8 mouse cellular contexts compared by ENCODE assay signal in the genomic region with DNA sequence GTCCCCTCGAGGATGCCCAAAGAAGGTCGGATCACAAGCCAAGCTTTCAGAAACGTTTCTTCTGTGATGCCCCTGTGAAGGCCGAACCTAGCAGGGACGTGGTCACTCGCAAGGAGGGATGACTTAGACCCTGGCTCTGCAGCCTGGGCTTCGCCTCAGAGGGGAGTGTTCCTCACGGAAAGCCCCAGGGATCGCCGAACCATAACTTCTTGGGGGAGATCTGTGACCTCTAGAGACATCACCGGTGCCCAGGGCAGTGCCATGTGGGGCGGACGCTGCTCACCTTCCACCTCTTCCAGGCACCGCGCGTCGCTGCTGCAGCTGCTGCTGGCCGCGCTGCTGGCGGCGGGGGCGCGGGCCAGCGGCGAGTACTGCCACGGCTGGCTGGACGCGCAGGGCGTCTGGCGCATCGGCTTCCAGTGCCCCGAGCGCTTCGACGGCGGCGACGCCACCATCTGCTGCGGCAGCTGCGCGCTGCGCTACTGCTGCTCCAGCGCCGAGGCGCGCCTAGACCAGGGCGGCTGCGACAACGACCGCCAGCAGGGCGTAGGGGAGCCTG. TPM values are rescaled to one million over a fixed set of nuclear protein-coding genes. Genes with fewer than 3 reads are reported as not detected.
DNase-seq lines count a peak whose midpoint lies in the region; ATAC-seq and TF ChIP-seq lines count a peak whose summit lies in the region.

No protein-coding gene starts in this region.

- H3K4me1 ChIP-seq in lung, adult 2 months (ENCODE audit: control insufficient read depth, insufficient read depth, low read length) = no peaks in the 10 kb centered on the region; the same call in 1 of the 2 replicates
- H3K4me1 ChIP-seq in kidney, embryonic 16.5 days (ENCODE audit: insufficient read depth, low read length) = peaks cover 21% of the 10 kb centered on the region
- peaks cover 38% of the 10 kb centered on the region for H3K4me1 ChIP-seq in midbrain, embryonic 10.5 days

- TF ChIP-seq POLR2A in lung, adult 2 months (IDR thresholded peaks at IDR 0.05; ENCODE audit: borderline replicate concordance, extremely low read depth, low read depth, low read length) = no peak

- peak overlapping the region; percentile 71 for H3K9ac ChIP-seq in kidney, embryonic 16.5 days (replicated peaks; ENCODE audit: low read length)

- peaks cover 24% of the 10 kb centered on the region for H3K27me3 ChIP-seq in kidney, embryonic 16.5 days (ENCODE audit: insufficient read depth, low read length)
- H3K27me3 ChIP-seq in midbrain, embryonic 10.5 days (ENCODE audit: low read depth, poor library complexity, severe bottlenecking) = peaks cover 67% of the 10 kb centered on the region

- H3K9me3 ChIP-seq in kidney, embryonic 16.5 days (ENCODE audit: low read length) = no peaks in the 10 kb centered on the region
- H3K9me3 ChIP-seq in midbrain, embryonic 10.5 days (replicated peaks) = no peaks in the 10 kb centered on the region

- H3K4me3 ChIP-seq in lung, adult 2 months (replicated peaks; ENCODE audit: extremely low read depth, low read depth, low read length) = peak overlapping the region; percentile 41
- peak overlapping the region; percentile 58 for H3K4me3 ChIP-seq in kidney, embryonic 16.5 days (ENCODE audit: low read length)
- peak overlapping the region; percentile 71 for H3K4me3 ChIP-seq in midbrain, embryonic 10.5 days

- no peaks in the 10 kb centered on the region for H3K36me3 ChIP-seq in kidney, embryonic 16.5 days (ENCODE audit: insufficient read depth, low read length)
- peaks cover 7% of the 10 kb centered on the region; the same call in 1 of the 2 replicates for H3K36me3 ChIP-seq in midbrain, embryonic 10.5 days

- ATAC-seq in common myeloid progenitor, adult 5-6 weeks (replicated peaks; ENCODE audit: low read depth, poor library complexity, severe bottlenecking) = peak; percentile 58; the same call in 1 of the 2 replicates
- ATAC-seq in kidney, embryonic 16.5 days (ENCODE audit: low FRiP score, low TSS enrichment) = peak; percentile 72

- 2% methylated on average over 51 of the region's 51 CpGs for WGBS in lung, adult 2 months
- WGBS in kidney, embryonic 16.5 days = under 1% methylated on average over 51 of the region's 51 CpGs
- WGBS in midbrain, embryonic 10.5 days = under 1% methylated on average over 51 of the region's 51 CpGs

- TF ChIP-seq CTCF in lung, adult 2 months (IDR thresholded peaks at IDR 0.05; ENCODE audit: insufficient read depth, low read length) = no peak

- DNase-seq in lung, adult 2 months = peak; percentile 11
- no peak for DNase-seq in lung, adult 18-20 months
- DNase-seq in gastrocnemius, adult 18-20 months (ENCODE audit: low spot score) = peak; percentile 34
- peak; percentile 76 for DNase-seq in midbrain, embryonic 10.5 days (ENCODE audit: low spot score)
- DNase-seq in urinary bladder, postnatal 25 days (ENCODE audit: low spot score) = peak; percentile 26
- DNase-seq in thymus, adult 18-20 months = no peak

- H3K4me2 ChIP-seq in kidney, embryonic 16.5 days (replicated peaks; ENCODE audit: low read depth, low read length) = peak overlapping the region; percentile 74

- H3K27ac ChIP-seq in kidney, embryonic 16.5 days (ENCODE audit: low read length) = peak overlapping the region; percentile 73
- H3K27ac ChIP-seq in midbrain, embryonic 10.5 days (replicated peaks) = peak overlapping the region; percentile 86

RNA-seq across cellular contexts. Expression of gene Shisa2, which starts 0.8 kb away (rescaled TPM):
- 8.1 and 10.9 TPM in 2 replicates for polyA plus RNA-seq in lung, adult 2 months (2012; rRNA removed)
- 0.39 and 0.87 TPM in 2 replicates for total RNA-seq in common myeloid progenitor, adult 5-6 weeks (2017)
- 10 to 100 TPM; 58.4 to 71.6 TPM for total RNA-seq in gastrocnemius, adult 18-20 months (2021)
- polyA plus RNA-seq in kidney, embryonic 16.5 days (2015; fragmentation: Nextera tagmentation; extraction: Ambion mirVana) = 12.8 and 13.0 TPM in 2 replicates
- polyA plus RNA-seq in midbrain, embryonic 10.5 days (2016; fragmentation: Nextera tagmentation; extraction: Ambion mirVana) = 7.6 and 8.8 TPM in 2 replicates

RNA-seq across cellular contexts. Expression of gene Cdadc1, which starts 28.1 kb away (rescaled TPM):
- 6.3 and 9.9 TPM in 2 replicates for polyA plus RNA-seq in lung, adult 2 months (2012; rRNA removed)
- total RNA-seq in common myeloid progenitor, adult 5-6 weeks (2017) = 18.4 and 25.2 TPM in 2 replicates
- 10 to 100 TPM; 30.8 TPM for total RNA-seq in gastrocnemius, adult 18-20 months (2021)
- polyA plus RNA-seq in kidney, embryonic 16.5 days (2015; fragmentation: Nextera tagmentation; extraction: Ambion mirVana) = 38.9 and 41.7 TPM in 2 replicates
- 26.9 and 28.9 TPM in 2 replicates for polyA plus RNA-seq in midbrain, embryonic 10.5 days (2016; fragmentation: Nextera tagmentation; extraction: Ambion mirVana)

Comparison
In these comparisons a context has a peak if more than half of its experiments do, and no peak if none do; other contexts are left out.
1. DNase-seq: peak in lung, adult 2 months (single experiment), gastrocnemius, adult 18-20 months (single experiment), midbrain, embryonic 10.5 days (single experiment) and urinary bladder, postnatal 25 days (single experiment); none in lung, adult 18-20 months (0 of 2) and thymus, adult 18-20 months (0 of 2).
2. Peak in every context shown above with its lines, with median percentiles within 50 percentile points of each other: H3K4me3 ChIP-seq.